Mouse (Mus musculus): ENCODE measurements around the gene Med16.

The Med16 gene

GRCm38 (mm10) chr10:79933145-79933679, 24.5 kb upstream of the Med16 start:
- no peak for DNase-seq (ENCODE audit: low read depth, low spot score)

- no peak for DNase-seq (ENCODE audit: low read depth, low spot score)
These were observed 24.0 kb upstream of the Med16 start for GRCm38 (mm10) chr10:79932736-79933135.

DNA sequence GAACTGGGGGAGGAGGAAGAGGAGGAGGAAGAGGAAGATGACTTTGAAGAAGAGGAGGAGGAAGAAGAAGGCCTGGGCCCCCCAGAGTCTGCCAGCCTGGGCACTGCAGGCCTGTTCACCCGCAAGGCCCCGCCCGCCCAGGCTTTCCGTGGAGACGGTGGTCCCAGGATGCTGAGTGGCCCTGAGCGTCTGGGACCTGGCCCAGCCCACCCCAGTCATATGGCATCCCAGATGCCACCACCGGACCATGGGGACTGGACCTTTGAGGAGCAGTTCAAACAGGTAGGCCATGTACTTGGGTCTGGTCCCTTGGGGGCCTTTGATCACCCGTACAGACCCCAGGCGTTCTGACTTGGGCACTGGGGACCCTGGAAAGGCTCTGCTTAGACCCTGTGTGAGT, 23.1 kb upstream of the Med16 start:
- DNase-seq (ENCODE audit: low read depth, low spot score), result no peak

GRCm38 (mm10) chr10:79930826-79931186, 22.1 kb upstream of the Med16 start:
- no peak for DNase-seq (ENCODE audit: low read depth, low spot score)

GRCm38 (mm10) chr10:79929967-79930825, 21.5 kb upstream of the Med16 start:
- no peak for DNase-seq (ENCODE audit: low read depth, low spot score)

DNA sequence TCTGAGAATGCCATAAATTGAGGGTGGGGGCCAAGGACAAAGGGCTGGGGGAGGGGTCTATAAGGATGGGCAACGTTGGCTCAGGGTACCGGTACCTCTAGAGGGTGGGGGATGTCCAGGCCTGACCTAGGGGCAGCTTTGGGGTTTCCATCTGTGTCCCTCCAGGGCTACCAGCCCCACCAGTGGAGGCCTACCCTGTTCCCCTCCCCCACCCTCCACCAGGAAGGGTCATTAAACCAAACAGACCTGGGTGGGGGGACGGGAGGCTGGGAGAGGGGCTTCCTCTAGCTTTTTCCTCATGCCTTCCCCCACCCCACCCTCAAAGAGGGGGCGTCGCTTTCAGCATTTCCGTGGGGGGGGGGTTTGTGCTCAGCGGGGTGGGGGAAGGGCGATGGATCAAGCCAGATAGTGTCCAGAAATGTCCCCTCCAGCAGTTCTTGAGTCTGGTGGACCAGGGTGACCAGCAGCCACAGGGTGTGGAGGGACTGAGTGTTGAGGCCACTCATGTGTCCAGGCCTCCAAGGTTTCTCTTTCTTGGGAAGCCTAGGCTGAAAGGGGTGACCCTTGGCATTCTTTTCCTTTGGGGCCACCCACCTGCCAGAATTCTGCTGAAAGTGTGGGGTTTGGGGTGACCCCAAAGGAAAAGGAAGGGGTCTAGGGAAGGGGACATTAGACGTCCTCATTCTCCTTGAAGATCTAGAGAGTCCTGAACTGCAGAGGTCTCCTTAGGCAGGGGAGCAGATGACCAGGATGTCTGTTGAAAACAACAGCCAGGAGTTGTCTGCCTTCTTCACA, 20.4 kb upstream of the Med16 start:
- no peak for DNase-seq (ENCODE audit: low read depth, low spot score)

- DNase-seq (ENCODE audit: low read depth, low spot score), result no peak
These were observed 19.4 kb upstream of the Med16 start for GRCm38 (mm10) chr10:79928030-79928694.

- peak; percentile 55 for DNase-seq (ENCODE audit: low read depth, low spot score)
These were observed 18.8 kb upstream of the Med16 start for GRCm38 (mm10) chr10:79927324-79928029.

DNA sequence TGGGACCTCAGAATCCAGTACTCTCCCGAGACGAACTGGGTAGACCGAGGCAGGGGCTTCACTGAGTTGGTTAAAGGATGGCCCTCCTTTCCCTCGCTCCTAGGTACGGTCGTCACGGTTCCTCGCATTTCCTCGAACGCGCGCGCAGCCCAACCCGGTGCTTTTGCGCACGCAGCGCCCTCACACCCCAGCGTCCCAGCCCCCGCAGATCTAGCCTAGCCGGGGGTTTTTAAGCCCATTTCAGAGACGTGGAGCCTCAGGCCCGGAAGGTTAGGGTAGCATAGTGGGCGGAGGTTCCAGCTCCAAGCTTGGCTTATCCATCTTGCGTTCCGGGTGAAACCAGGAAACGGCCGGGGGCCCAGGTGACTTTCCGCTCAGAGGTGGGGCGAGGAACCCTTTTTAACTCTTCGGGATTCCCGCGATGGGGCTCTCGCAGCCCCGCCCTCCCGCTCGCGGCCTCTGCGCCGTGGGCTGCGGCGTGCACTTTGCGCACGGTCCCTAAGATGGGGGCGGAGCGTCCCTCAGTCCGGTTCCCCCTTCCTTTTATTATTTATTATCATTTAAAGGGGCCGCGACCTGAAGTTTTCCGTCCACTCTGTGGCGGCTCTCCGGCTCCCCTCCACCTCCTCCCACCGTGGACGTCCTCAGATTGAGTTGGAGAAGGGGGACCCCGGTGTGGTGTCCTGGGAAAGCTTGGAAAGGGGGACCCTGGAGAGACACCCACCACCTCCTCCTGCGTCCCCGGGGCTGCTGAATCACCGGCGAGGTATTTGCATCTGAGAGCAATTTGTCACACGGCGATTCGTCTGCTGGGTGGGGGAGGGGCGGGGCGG, 18.0 kb upstream of the Med16 start, which contains the start of gene Arid3a:
Gene Arid3a, plus strand, starts transcription at position 553 of the 833 bp plus-strand sequence.
- peak; percentile 96 for DNase-seq (ENCODE audit: low read depth, low spot score)

GRCm38 (mm10) chr10:79925785-79926490, 17.2 kb upstream of the Med16 start:
- DNase-seq (ENCODE audit: low read depth, low spot score), result no peak

DNA sequence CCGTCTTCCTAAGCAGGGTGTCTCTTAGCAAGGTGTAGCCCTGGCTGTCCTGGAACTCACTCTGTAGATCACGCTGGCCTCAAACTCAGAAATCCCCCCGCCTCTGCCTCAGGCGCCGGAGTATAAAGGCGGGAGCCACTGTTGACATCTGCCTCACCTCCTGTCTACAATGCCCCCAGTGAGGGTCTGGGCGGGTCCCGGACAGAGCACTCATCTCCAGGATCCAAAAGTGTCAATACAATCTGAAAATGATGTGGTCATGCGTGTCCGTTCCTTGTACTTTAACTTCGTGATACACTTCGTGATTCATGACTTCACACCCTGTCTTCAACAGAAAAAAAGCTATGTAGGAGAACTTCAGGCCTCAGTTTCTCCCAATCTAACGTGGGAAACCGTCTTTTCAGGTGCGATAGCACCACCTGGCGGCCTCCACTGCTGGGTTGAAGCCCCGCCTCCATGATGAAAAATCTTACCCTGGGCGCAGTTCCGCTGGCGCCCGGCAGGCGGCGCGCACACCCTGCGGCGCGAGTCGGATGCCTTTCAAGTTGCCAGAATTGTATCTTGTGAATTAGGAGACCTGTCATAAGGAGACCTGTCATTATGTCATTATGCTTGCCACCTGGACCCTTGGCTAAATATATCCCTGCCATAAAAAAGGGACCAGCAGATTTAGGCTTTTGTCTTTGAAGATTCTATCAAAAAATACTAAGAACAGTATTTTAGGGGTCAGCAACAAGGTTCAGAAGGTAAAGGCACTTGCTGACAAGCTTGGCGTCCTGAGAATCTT, 16.5 kb upstream of the Med16 start:
- peak; percentile 83 for DNase-seq (ENCODE audit: low read depth, low spot score)

GRCm38 (mm10) chr10:79921572-79921971, 12.8 kb upstream of the Med16 start:
- peak; percentile 48 for DNase-seq (ENCODE audit: low read depth, low spot score)

GRCm38 (mm10) chr10:79920958-79921535, 12.3 kb upstream of the Med16 start, which contains the start of gene R3hdm4:
Gene R3hdm4, minus strand, starts transcription at chr10:79921208.
- DNase-seq (ENCODE audit: low read depth, low spot score), result peak; percentile 39

- peak; percentile 18 for DNase-seq (ENCODE audit: low read depth, low spot score)
These were observed 11.6 kb upstream of the Med16 start for GRCm38 (mm10) chr10:79920056-79920890.

DNA sequence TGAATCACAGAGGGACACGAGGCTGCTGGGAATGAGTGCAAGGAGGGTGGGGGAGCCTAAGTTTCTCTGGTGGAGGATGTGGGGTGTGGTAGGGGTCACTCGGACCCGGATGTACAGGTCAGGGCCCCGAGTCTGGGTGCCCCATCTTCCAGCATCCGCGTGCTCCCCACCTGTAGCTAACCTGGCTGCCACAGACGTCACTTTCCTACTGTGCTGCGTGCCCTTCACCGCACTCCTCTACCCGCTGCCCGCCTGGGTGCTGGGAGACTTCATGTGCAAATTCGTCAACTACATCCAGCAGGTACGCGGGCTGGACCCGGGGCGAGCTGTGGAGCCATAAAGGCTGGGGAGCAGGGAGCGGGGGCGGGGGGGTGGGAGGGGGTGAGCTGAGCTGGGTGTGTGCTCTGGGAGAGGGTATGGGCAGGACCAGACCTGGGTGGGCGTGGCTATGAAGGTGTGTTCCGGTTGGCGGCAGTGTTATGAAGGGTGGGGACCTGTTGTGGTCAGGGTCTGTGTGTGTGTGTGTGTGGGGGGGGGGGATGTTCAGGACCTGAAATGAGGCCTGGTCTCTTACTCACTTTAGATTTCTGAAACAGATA, 10.6 kb upstream of the Med16 start:
- peak; percentile 54 for DNase-seq (ENCODE audit: low read depth, low spot score)

GRCm38 (mm10) chr10:79918231-79919078, 9.7 kb upstream of the Med16 start:
- DNase-seq (ENCODE audit: low read depth, low spot score), result no peak

All from R1 (cell line).